In genomic region chr7:56291468-56292115, GRCm38 (mm10) we compare ENCODE assay signal across 8 mouse cellular contexts. TPM values are rescaled to one million over a fixed set of nuclear protein-coding genes. Genes with fewer than 3 reads are reported as not detected.
DNase-seq lines count a peak whose midpoint lies in the region; ATAC-seq and TF ChIP-seq lines count a peak whose summit lies in the region.
"Had no signal": no experiment of that assay in that cellular context is flagged by ENCODE, and none has a peak within 500 bp of the region (broad histone marks: within the 10 kb centered on the region; RNA-seq: fewer than 3 reads in every experiment).

No protein-coding gene starts in this region.

- H3K9ac ChIP-seq in ES-Bruce4 (ENCODE audit: low read depth, poor library complexity, severe bottlenecking) = no peak overlapping the region
- H3K9ac ChIP-seq in forebrain, embryonic 16.5 days (replicated peaks; ENCODE audit: low read depth, low read length) = no peak overlapping the region
- no peak overlapping the region for H3K9ac ChIP-seq in lung, postnatal 0 days (replicated peaks; ENCODE audit: low read depth)
- H3K9ac ChIP-seq: limb, embryonic 12.5 days had no signal

- peaks cover 3% of the 10 kb centered on the region; the same call in 1 of the 2 replicates for H3K9me3 ChIP-seq in ES-Bruce4 (replicated peaks; ENCODE audit: control insufficient read depth, insufficient read depth, low read length, poor library complexity, severe bottlenecking)
- no peaks in the 10 kb centered on the region for H3K9me3 ChIP-seq in forebrain, embryonic 16.5 days (ENCODE audit: control insufficient read depth, low read length)
- H3K9me3 ChIP-seq in lung, postnatal 0 days (ENCODE audit: low read length) = no peaks in the 10 kb centered on the region

- H3K4me1 ChIP-seq in ES-Bruce4 (ENCODE audit: control insufficient read depth, insufficient read depth, low read length) = no peaks in the 10 kb centered on the region
- H3K4me1 ChIP-seq in forebrain, embryonic 16.5 days (replicated peaks; ENCODE audit: control insufficient read depth, insufficient read depth, low read length) = no peaks in the 10 kb centered on the region
- H3K4me1 ChIP-seq in lung, postnatal 0 days (ENCODE audit: insufficient read depth, low read depth, low read length) = no peaks in the 10 kb centered on the region
- H3K4me1 ChIP-seq: limb, embryonic 12.5 days had no signal

- no peak overlapping the region for H3K4me2 ChIP-seq in forebrain, embryonic 16.5 days (ENCODE audit: low read length)
- no peak overlapping the region for H3K4me2 ChIP-seq in lung, postnatal 0 days (replicated peaks; ENCODE audit: low read depth, low read length)
- H3K4me2 ChIP-seq: limb, embryonic 12.5 days had no signal

- H3K27me3 ChIP-seq in ES-Bruce4 (ENCODE audit: control insufficient read depth, insufficient read depth, low read length, poor library complexity, severe bottlenecking) = no peaks in the 10 kb centered on the region
- H3K27me3 ChIP-seq in forebrain, embryonic 16.5 days (replicated peaks; ENCODE audit: control insufficient read depth, insufficient read depth, low read length) = no peaks in the 10 kb centered on the region
- no peaks in the 10 kb centered on the region for H3K27me3 ChIP-seq in lung, postnatal 0 days (replicated peaks; ENCODE audit: insufficient read depth, low read length)
- H3K27me3 ChIP-seq: limb, embryonic 12.5 days had no signal

- TF ChIP-seq CTCF in ES-Bruce4 (IDR thresholded peaks at IDR 0.05; ENCODE audit: low read depth, low read length) = peak; percentile 20
- TF ChIP-seq CTCF in lung, postnatal 0 days (IDR thresholded peaks at IDR 0.05) = peak; percentile 82

- peak; percentile 49 for DNase-seq in A20 (ENCODE audit: low read depth, low spot score)
- peak; percentile 5 for DNase-seq in cerebellum, adult 11-12 months
- DNase-seq in kidney, postnatal 36 days = peak; percentile 39 to 78
- peak; percentile 58 for DNase-seq in lung, postnatal 0 days (ENCODE audit: low spot score)
- DNase-seq in right cerebral cortex, postnatal 14 days = peak; percentile 81

- TF ChIP-seq EP300 in ES-Bruce4 (IDR thresholded peaks at IDR 0.05; ENCODE audit: insufficient read depth, low read depth, low read length) = no peak
- TF ChIP-seq EP300 in lung, postnatal 0 days (IDR thresholded peaks at IDR 0.05) = no peak

- no peak overlapping the region for H3K27ac ChIP-seq in ES-Bruce4 (ENCODE audit: insufficient read depth, low read length)
- no peak overlapping the region for H3K27ac ChIP-seq in forebrain, embryonic 16.5 days (ENCODE audit: low read length)
- H3K27ac ChIP-seq in lung, postnatal 0 days (ENCODE audit: low read length) = no peak overlapping the region
- H3K27ac ChIP-seq: limb, embryonic 12.5 days had no signal

- H3K36me3 ChIP-seq in ES-Bruce4 (ENCODE audit: control insufficient read depth, insufficient read depth, low read length, poor library complexity, severe bottlenecking) = no peaks in the 10 kb centered on the region
- H3K36me3 ChIP-seq in forebrain, embryonic 16.5 days (ENCODE audit: control insufficient read depth, insufficient read depth) = no peaks in the 10 kb centered on the region
- no peaks in the 10 kb centered on the region for H3K36me3 ChIP-seq in lung, postnatal 0 days (ENCODE audit: insufficient read depth, low read length)
- H3K36me3 ChIP-seq: limb, embryonic 12.5 days had no signal

- peak; percentile 88 for ATAC-seq in forebrain, embryonic 16.5 days
- ATAC-seq in lung, postnatal 0 days = no peak

- no peak overlapping the region for H3K4me3 ChIP-seq in ES-Bruce4 (ENCODE audit: low read depth, low read length)
- H3K4me3 ChIP-seq in forebrain, embryonic 16.5 days (replicated peaks; ENCODE audit: low read length) = no peak overlapping the region
- H3K4me3 ChIP-seq in lung, postnatal 0 days (ENCODE audit: low read depth, low read length) = no peak overlapping the region
- H3K4me3 ChIP-seq: limb, embryonic 12.5 days had no signal

- WGBS in forebrain, embryonic 16.5 days = 28% methylated on average over 6 of the region's 6 CpGs
- 25% methylated on average over 6 of the region's 6 CpGs for WGBS in lung, postnatal 0 days

- TF ChIP-seq POLR2A in ES-Bruce4 (IDR thresholded peaks at IDR 0.05; ENCODE audit: insufficient read depth, low read length) = no peak

RNA-seq across cellular contexts. Expression of gene Oca2, which starts 52.0 kb away (rescaled TPM):
- polyA plus RNA-seq in ES-Bruce4 (2011; ENCODE audit: insufficient read depth, insufficient read length, low read depth, missing spikeins) = not detected in 2 replicates
- polyA plus RNA-seq in forebrain, embryonic 16.5 days (2015; fragmentation: Nextera tagmentation; extraction: Ambion mirVana) = 0.51 and 1.1 TPM in 2 replicates
- not detected in 2 replicates for polyA plus RNA-seq in lung, postnatal 0 days (2015; fragmentation: Nextera tagmentation; extraction: Ambion mirVana)
- polyA plus RNA-seq: limb, embryonic 12.5 days had no signal

Comparison
In these comparisons a context has a peak if more than half of its experiments do, and no peak if none do; other contexts are left out.
1. DNase-seq: peak in every context shown above with its lines; median percentile 81 in right cerebral cortex, postnatal 14 days; 58 in kidney, postnatal 36 days; 58 in lung, postnatal 0 days; 49 in A20; 5 in cerebellum, adult 11-12 months.